In genomic region chr4:97854779-97855178, GRCm38 (mm10) we compare ENCODE assay signal across 19 mouse cellular contexts.
DNase-seq lines count a peak whose midpoint lies in the region; ATAC-seq lines count a peak whose summit lies in the region.
"Had no signal": no experiment of that assay in that cellular context is flagged by ENCODE, and none has a peak within 500 bp of the region (broad histone marks: within the 10 kb centered on the region; RNA-seq: fewer than 3 reads in every experiment).

No protein-coding gene starts in this region.

- no peaks in the 10 kb centered on the region for H3K27me3 ChIP-seq in heart, embryonic 16.5 days (ENCODE audit: control insufficient read depth, insufficient read depth, low read length)
- no peaks in the 10 kb centered on the region for H3K27me3 ChIP-seq in lung, embryonic 16.5 days (ENCODE audit: control insufficient read depth, insufficient read depth, low read depth, low read length)
- H3K27me3 ChIP-seq: limb, embryonic 12.5 days; liver, embryonic 15.5 days; stomach, embryonic 15.5 days had no signal

- H3K4me2 ChIP-seq in heart, embryonic 16.5 days (ENCODE audit: low read depth, low read length): no peak overlapping the region
- H3K4me2 ChIP-seq in lung, embryonic 16.5 days (ENCODE audit: low read depth, low read length): no peak overlapping the region
- H3K4me2 ChIP-seq: limb, embryonic 12.5 days; liver, embryonic 15.5 days; stomach, embryonic 15.5 days had no signal

- no peaks in the 10 kb centered on the region for H3K9me3 ChIP-seq in heart, embryonic 16.5 days (replicated peaks; ENCODE audit: control insufficient read depth, low read length)
- no peaks in the 10 kb centered on the region for H3K9me3 ChIP-seq in lung, embryonic 16.5 days (ENCODE audit: control insufficient read depth, low read length)
- H3K9me3 ChIP-seq: forebrain, embryonic 10.5 days; limb, embryonic 12.5 days; liver, embryonic 15.5 days; stomach, embryonic 15.5 days had no signal

- H3K27ac ChIP-seq in heart, embryonic 16.5 days (ENCODE audit: low read length): 0 out of 2 replicates have a peak overlapping the region, but pooled peaks have one; percentile 37
- H3K27ac ChIP-seq in lung, embryonic 16.5 days (ENCODE audit: low read length): peak overlapping the region; percentile 67
- H3K27ac ChIP-seq: forebrain, embryonic 10.5 days; limb, embryonic 12.5 days; stomach, embryonic 15.5 days had no signal

- intact Hi-C loops in heart, postnatal 14 days (cut with DNase I): no loop called here

- no peak overlapping the region for H3K9ac ChIP-seq in heart, embryonic 16.5 days (ENCODE audit: low read length)
- H3K9ac ChIP-seq in lung, embryonic 16.5 days (ENCODE audit: low read length): no peak overlapping the region
- H3K9ac ChIP-seq: forebrain, postnatal 0 days; limb, embryonic 12.5 days; liver, embryonic 15.5 days; stomach, embryonic 15.5 days had no signal

- no peak for DNase-seq in heart, postnatal 14 days
- DNase-seq in lung, postnatal 10 days: no peak
- peak; percentile 43 for DNase-seq in NIH3T3 (ENCODE audit: low read depth)
- peak; percentile 57 for DNase-seq in lung, postnatal 36 days
- no peak for DNase-seq in layer of hippocampus, postnatal 14 days (ENCODE audit: low spot score in 2 of 2)
- DNase-seq: cerebellum, adult 8-10 months; forebrain, postnatal 0 days; kidney, postnatal 4 days; layer of hippocampus, adult 9-11 months; right cerebral cortex, postnatal 25 days; thymus, adult 2 months had no signal

- 54% methylated on average over 4 of the region's 4 CpGs for whole genome bisulfite sequencing in heart, embryonic 16.5 days
- WGBS in lung, embryonic 16.5 days: 37% methylated on average over 4 of the region's 4 CpGs

- peaks cover 37% of the 10 kb centered on the region for H3K4me1 ChIP-seq in heart, embryonic 16.5 days (ENCODE audit: control insufficient read depth, insufficient read depth, low read length)
- H3K4me1 ChIP-seq in lung, embryonic 16.5 days (replicated peaks; ENCODE audit: control insufficient read depth, insufficient read depth, low read length): peaks cover 12% of the 10 kb centered on the region
- H3K4me1 ChIP-seq: forebrain, embryonic 10.5 days had no signal

- ATAC-seq in heart, embryonic 16.5 days (replicated peaks; ENCODE audit: extremely low read depth, insufficient read depth, low FRiP score): no peak
- ATAC-seq in lung, embryonic 16.5 days (ENCODE audit: low read depth): no peak
- no peak for ATAC-seq in granulocyte monocyte progenitor cell, adult 5-6 weeks (replicated peaks; ENCODE audit: poor library complexity, severe bottlenecking)
- ATAC-seq: forebrain, postnatal 0 days; intestine, embryonic 16.5 days had no signal

- no peaks in the 10 kb centered on the region for H3K36me3 ChIP-seq in heart, embryonic 16.5 days (ENCODE audit: control insufficient read depth, insufficient read depth)
- H3K36me3 ChIP-seq in lung, embryonic 16.5 days (ENCODE audit: control insufficient read depth, insufficient read depth, low read length): no peaks in the 10 kb centered on the region
- H3K36me3 ChIP-seq: forebrain, embryonic 10.5 days; limb, embryonic 12.5 days; liver, embryonic 15.5 days; stomach, embryonic 15.5 days had no signal

- no peak overlapping the region for H3K4me3 ChIP-seq in heart, embryonic 16.5 days (ENCODE audit: low read length)
- H3K4me3 ChIP-seq in lung, embryonic 16.5 days (ENCODE audit: low read length): no peak overlapping the region
- H3K4me3 ChIP-seq: forebrain, embryonic 10.5 days; limb, embryonic 12.5 days; liver, embryonic 15.5 days; stomach, embryonic 15.5 days had no signal

Comparison
In these comparisons a context has a peak if more than half of its experiments do, and no peak if none do; other contexts are left out.
1. DNase-seq: peak in NIH3T3 (single experiment) and lung, postnatal 36 days (single experiment); none in heart, postnatal 14 days (0 of 2), lung, postnatal 10 days (single experiment) and layer of hippocampus, postnatal 14 days (0 of 2).